Mouse (Mus musculus): ENCODE measurements around the gene Mfsd12. TPM values are rescaled to one million over a fixed set of nuclear protein-coding genes. Genes with fewer than 3 reads are reported as not detected.
A peak's percentile ranks its signal among the peaks of the same experiment; 100 is the strongest.

The Mfsd12 gene
- polyA plus RNA-seq, 1 experiment from 2014 or later: 13.6 TPM

DNA sequence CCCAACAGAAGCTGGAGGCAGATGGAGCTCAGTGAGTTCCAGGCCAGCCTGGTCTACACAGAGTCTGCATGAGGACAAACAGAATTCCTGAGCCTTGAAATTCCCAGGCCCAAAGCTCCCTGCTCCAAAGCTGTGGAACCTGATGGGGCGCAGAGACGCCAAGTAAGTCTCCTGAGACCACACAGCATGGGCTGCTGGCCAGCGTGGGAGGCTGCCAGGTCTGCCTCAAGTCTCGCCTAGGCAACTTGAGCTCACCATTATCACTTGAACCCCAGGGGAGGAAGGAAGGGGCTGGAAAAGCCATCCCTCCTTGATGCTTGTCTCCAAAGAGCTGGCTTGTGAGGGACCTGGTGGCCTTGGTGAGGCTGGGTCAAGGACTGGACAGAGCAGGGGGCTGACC lies 27.3 kb upstream of the Mfsd12 start:
- H3K9ac ChIP-seq: peak overlapping the region; percentile 54
- ATAC-seq (ENCODE audit: low FRiP score, low read depth): 0 out of 2 replicates have a peak, but pooled peaks have one; percentile 1

DNA sequence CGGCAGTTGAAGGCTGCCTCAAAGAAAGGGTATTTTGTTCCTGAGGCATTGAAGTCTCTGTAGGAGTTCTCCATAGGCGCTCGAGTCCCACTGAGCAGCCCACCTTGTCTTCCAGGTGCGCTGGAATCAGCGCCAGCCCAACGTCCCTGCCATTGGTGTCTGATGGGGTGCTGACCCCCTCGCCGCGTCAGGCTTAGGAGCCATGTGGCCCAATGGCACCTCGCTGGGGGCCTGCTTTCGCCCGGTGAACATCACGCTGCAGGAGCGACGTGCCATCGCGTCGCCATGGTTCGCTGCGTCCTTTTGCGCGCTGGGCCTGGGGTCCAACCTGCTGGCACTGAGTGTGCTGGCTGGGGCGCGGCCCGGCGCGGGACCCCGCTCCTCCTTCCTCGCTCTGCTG lies 25.0 kb upstream of the Mfsd12 start:
- H3K9ac ChIP-seq: 0 out of 2 replicates have a peak overlapping the region, but pooled peaks have one; percentile 19
- no peak overlapping the region for H3K27ac ChIP-seq
- H3K4me3 ChIP-seq: peak overlapping the region; percentile 12; the same call in 1 of the 2 replicates
- H3K27me3 ChIP-seq: peaks cover 37% of the 10 kb centered on the region
- H3K4me2 ChIP-seq (replicated peaks): peak overlapping the region; percentile 36
- no peak for ATAC-seq (ENCODE audit: low FRiP score, low read depth)
- H3K36me3 ChIP-seq: peaks cover 11% of the 10 kb centered on the region
- H3K9me3 ChIP-seq: no peaks in the 10 kb centered on the region
- 17% methylated on average over 27 of the region's 29 CpGs for WGBS
- peaks cover 49% of the 10 kb centered on the region for H3K4me1 ChIP-seq

More for the DNA sequence above, 27.3 kb upstream of the Mfsd12 start:
- Histone ChIP-seq H3K4me2 (replicated peaks) (peak overlapping the region; percentile 30; the same call in 1 of the 2 replicates), H3K27ac (peak overlapping the region; percentile 90), H3K9me3 (no peaks in the 10 kb centered on the region), H3K36me3 (peaks cover 33% of the 10 kb centered on the region), H3K4me3 (no peak overlapping the region), H3K4me1 (peaks cover 33% of the 10 kb centered on the region), H3K27me3 (peaks cover 31% of the 10 kb centered on the region)
- 51% methylated on average over 4 of the region's 4 CpGs for WGBS

DNA sequence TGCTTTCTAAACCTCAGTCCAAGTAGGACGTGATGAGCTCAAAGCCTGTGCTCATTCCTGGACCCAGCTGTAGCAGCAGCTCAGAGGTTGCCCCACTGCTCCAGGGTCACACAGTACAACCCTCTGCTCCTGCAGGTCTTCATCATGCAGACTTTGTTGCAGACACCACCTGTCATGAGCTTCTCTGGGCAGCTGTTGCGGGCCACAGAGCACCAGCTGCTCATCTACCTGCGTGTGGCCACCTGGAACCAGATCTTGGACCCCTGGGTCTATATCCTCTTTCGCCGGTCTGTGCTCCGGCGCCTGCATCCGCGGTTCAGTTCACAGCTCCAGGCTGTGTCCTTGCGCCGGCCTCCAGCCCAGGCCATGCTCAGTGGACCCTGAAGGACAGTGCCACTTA lies 23.0 kb upstream of the Mfsd12 start:
- WGBS: 67% methylated on average over 11 of the region's 11 CpGs
- Histone ChIP-seq H3K9ac (no peak overlapping the region), H3K27ac (no peak overlapping the region), H3K9me3 (no peaks in the 10 kb centered on the region), H3K4me3 (no peak overlapping the region), H3K36me3 (no peaks in the 10 kb centered on the region), H3K4me1 (peaks cover 39% of the 10 kb centered on the region), H3K27me3 (peaks cover 54% of the 10 kb centered on the region), H3K4me2 (replicated peaks) (no peak overlapping the region)
- no peak for ATAC-seq (ENCODE audit: low FRiP score, low read depth)

DNA sequence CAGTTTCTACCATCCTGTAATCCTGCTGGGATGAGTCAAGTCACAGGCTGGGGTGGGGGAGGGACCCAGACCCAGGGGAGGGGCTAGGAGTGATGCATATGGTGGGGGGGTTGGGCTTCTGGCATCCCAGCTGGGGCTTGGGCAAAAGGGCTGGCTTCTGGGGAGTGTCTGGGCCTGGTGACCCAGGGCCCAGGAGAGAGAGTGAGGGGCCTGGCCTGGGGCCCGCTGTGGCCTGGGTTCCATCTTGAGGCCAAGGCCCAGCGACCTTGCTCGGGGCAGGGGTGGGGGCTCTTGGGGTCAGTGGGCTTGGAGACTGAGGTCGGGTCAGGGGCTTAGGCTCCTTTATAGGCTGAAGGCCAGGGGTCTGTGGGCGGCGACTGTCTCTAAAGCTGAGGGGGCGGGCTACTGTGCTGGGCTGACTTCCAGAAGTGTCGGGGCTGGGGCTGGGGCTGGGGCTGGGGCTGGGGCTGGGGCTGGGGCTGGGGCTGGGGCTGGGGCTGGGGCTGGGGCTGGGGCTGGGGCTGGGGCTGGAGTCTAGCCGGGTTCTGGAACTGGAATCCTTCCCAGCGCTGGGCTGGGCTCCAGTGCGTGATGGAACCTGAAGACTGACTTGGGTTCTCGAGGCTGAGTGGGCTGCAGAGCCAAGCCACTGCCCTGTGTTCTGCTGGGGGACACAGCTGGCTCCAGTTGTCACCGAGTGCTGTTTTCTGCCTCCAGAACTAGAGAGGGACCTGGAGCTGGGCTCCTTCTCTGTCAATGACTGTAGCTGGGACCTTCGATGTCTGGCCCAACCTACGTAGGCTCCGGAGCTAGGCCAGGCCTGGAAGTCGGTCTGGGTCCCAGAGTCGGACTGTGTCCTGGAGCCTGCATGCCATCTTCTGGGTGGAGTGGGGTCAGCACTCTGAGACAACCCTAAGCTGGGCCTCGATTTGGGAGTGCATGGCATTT lies 21.6 kb upstream of the Mfsd12 start:
- Histone ChIP-seq H3K4me3 (no peak overlapping the region), H3K27me3 (peaks cover 61% of the 10 kb centered on the region), H3K9me3 (no peaks in the 10 kb centered on the region), H3K9ac (peak overlapping the region; percentile 45), H3K27ac (peak overlapping the region; percentile 83), H3K36me3 (no peaks in the 10 kb centered on the region), H3K4me1 (peaks cover 26% of the 10 kb centered on the region), H3K4me2 (replicated peaks) (peak overlapping the region; percentile 36)
- peak; percentile 62 for ATAC-seq (ENCODE audit: low FRiP score, low read depth)
- WGBS: 35% methylated on average over 17 of the region's 19 CpGs

DNA sequence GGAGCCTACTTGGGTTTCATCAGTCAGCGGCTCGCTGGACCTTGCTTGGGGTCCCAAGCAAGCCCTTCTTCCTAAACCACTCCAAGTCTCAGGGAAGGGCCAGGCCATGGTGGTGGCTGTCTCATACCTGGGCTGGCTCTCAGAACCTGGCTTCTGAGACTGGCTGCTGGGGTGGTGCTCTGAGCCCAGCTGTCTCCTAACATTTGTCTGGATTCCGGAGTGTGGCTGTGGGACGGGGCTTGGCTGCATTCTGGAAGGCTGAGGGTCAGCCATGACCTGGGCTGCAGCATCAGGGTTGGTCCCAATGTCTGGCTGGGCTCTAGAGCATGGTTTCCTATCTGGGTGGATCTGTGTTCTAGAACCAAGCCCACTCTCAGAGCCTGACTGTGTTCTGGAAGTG lies 20.7 kb upstream of the Mfsd12 start:
- H3K27me3 ChIP-seq: peaks cover 68% of the 10 kb centered on the region
- peak overlapping the region; percentile 36; the same call in 1 of the 2 replicates for H3K4me2 ChIP-seq (replicated peaks)
- H3K9me3 ChIP-seq: no peaks in the 10 kb centered on the region
- peak overlapping the region; percentile 83 for H3K27ac ChIP-seq
- WGBS: 88% methylated on average over 4 of the region's 4 CpGs
- no peak overlapping the region for H3K4me3 ChIP-seq
- no peak for ATAC-seq (ENCODE audit: low FRiP score, low read depth)
- no peak overlapping the region for H3K9ac ChIP-seq
- peaks cover 26% of the 10 kb centered on the region for H3K4me1 ChIP-seq
- H3K36me3 ChIP-seq: no peaks in the 10 kb centered on the region

DNA sequence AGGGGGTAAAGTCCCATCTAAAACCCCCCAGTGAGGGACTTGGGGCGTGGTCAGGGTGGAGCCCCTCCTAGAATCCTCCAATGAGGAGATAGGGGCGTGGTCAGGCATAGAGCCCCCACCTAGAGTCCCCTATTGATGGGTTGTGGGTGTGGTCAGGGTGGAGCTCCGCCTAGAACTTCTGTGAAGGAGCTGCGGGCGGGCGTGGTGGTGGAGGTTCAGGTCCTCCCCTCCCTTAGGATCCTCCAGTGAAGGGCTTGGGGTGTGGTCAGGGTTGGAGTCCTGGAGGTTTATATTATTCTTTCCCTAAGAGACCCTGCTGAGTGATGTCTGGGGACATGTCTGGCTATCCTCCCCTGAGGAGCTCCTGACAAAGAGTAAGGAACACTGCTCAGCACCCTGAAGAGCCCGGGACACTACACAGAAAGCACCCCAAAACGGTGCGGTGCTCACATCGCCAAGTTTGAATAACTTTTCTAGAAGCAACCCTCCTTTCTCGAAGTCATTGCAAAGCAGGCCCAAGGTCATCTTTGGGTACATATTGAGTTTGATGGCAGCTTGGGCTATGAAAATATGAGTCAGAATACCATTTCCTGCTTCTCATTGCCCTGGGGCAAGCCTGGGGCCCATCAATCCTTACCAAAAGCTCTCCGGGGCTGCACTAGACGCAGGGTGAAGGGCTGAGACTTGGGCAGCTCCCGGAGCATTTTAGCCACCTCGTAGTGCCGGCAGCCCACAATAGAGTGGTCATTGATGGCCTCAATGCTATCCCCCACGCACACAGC lies 16.5 kb upstream of the Mfsd12 start:
- no peak overlapping the region for H3K4me3 ChIP-seq
- no peak for ATAC-seq (ENCODE audit: low FRiP score, low read depth)
- H3K27ac ChIP-seq: no peak overlapping the region
- WGBS: 47% methylated on average over 17 of the region's 17 CpGs
- H3K9me3 ChIP-seq: no peaks in the 10 kb centered on the region
- H3K36me3 ChIP-seq: peaks cover 8% of the 10 kb centered on the region
- no peak overlapping the region for H3K9ac ChIP-seq
- peaks cover 79% of the 10 kb centered on the region for H3K27me3 ChIP-seq
- no peak overlapping the region for H3K4me2 ChIP-seq (replicated peaks)
- H3K4me1 ChIP-seq: peaks cover 18% of the 10 kb centered on the region

DNA sequence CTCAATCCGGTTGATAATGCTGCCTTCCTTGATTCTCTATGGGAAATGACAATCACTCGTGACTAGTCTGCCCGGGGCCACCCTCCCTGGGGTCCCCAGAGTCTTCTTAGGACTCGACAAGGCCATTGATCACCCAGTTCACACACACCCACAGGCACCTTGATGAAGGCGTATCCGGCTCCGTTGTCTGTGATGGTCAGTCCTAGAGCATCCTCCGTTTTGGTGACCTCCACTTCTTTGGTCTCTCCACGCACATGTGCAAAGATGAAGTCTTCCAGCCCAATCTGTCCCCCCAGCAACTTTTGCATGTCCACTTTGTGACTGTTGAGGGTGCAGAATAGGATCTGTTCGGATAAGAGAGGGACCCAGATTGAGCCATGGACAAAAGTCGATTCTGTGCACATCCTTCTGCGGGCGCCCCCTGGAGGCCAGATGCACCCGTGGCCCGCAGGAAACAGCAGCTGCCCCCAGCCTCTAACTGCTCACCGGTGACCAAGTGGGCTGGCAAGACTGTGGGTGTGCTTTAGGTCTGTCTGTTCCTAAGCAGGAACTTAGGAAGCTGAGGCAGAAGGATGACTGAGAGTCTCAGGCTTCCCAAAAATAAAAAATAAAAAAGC lies 15.8 kb upstream of the Mfsd12 start:
- peaks cover 86% of the 10 kb centered on the region for H3K27me3 ChIP-seq
- H3K4me2 ChIP-seq (replicated peaks): no peak overlapping the region
- WGBS: 34% methylated on average over 16 of the region's 16 CpGs
- peaks cover 8% of the 10 kb centered on the region for H3K36me3 ChIP-seq
- no peak overlapping the region for H3K9ac ChIP-seq
- ATAC-seq (ENCODE audit: low FRiP score, low read depth): no peak
- H3K27ac ChIP-seq: no peak overlapping the region
- H3K9me3 ChIP-seq: no peaks in the 10 kb centered on the region
- peaks cover 16% of the 10 kb centered on the region for H3K4me1 ChIP-seq
- H3K4me3 ChIP-seq: no peak overlapping the region

DNA sequence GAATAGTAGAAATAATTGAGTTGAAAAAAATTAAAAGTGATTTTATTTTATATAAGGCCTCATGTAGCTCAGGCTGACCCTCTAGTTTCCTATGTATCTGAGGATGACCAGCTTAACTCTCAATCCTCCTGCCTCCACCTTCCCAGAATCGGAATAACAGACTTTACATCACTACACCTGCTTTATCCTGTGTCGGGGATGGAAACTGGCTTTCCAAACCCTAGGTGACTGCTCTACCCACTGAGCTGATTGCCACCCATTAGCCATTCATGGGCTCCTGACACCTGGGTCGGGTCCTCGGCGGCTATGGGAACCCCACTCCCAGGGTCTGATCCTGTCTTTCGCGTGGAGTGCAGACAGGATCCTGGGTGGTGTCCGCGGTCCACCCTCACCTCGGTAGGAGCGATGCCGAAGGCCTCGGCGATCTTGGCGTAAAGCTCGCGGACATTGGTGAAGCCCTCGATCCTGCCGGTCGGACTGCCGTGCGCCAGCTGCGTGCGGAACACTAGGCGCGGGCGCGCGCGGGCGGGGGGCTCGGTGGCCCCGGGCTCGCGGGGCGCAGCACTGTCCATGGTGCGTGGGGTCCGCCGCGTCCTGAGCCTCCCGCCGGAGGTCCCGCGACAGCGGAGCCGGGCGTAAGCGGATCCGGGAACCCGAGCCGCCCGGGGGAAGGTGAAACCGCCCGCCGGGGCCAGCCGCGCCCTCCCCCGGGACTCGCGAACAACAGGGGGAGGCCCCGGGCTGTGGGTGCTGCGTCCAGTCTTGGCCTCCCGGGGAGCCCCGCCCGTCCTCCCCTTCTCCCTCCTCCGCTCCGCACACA lies 14.4 kb upstream of the Mfsd12 start, which contains the start of gene Gipc3:
TSS of gene Gipc3 (minus strand) at position 581 of the 820 bp plus-strand sequence.
- ATAC-seq (ENCODE audit: low FRiP score, low read depth): no peak
- Histone ChIP-seq H3K27ac (no peak within 1 kb of the TSS), H3K4me2 (replicated peaks) (peak within 1 kb of the TSS; percentile 76), H3K4me1 (peaks cover 27% of the 10 kb centered on the region), H3K9ac (peak within 1 kb of the TSS; percentile 67), H3K4me3 (peak within 1 kb of the TSS; percentile 44), H3K9me3 (no peaks in the 10 kb centered on the region), H3K27me3 (peaks cover 84% of the 10 kb centered on the region), H3K36me3 (peaks cover 16% of the 10 kb centered on the region)
- 4% methylated on average over 60 of the region's 67 CpGs for WGBS

DNA sequence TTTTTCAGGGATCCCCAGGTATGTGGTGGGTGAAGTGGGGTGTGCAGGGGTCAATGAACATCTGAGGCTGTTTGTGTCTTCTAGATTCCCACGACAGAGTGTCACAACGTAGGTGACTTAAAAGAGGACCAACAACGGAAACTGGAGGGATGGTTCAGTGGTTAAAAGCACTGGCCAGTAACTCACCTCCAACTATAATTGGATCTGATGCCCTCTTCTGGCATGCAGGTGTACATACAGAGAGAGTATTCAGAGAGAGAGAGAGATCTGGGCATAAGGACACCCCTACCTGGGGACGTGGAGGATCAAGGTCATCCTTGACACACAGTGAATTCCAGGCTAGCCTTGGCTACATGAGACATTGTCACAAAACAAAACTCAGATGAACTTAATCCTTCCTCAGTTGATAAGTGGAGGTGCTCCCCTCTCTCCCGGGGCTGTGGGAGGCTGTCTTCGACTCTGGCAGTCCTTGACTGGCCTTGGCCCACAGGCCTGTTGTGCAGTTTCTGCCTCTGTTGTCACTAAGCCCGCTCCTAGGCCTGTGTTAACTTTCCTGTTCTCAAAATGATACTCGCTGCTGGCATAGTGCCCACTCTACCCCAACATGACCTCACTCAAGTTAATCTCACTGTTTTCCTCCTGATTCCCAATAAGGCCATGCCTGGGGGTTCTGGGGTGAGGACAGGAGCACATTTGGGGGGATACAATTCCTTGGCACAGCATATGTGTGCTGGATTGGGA lies 12.7 kb upstream of the Mfsd12 start:
- no peak overlapping the region for H3K27ac ChIP-seq
- no peak overlapping the region for H3K4me3 ChIP-seq
- no peak overlapping the region for H3K9ac ChIP-seq
- H3K36me3 ChIP-seq: peaks cover 23% of the 10 kb centered on the region
- H3K4me2 ChIP-seq (replicated peaks): no peak overlapping the region
- 54% methylated on average over 8 of the region's 8 CpGs for WGBS
- ATAC-seq (ENCODE audit: low FRiP score, low read depth): no peak
- H3K9me3 ChIP-seq: no peaks in the 10 kb centered on the region
- peaks cover 40% of the 10 kb centered on the region for H3K4me1 ChIP-seq
- H3K27me3 ChIP-seq: peaks cover 74% of the 10 kb centered on the region

DNA sequence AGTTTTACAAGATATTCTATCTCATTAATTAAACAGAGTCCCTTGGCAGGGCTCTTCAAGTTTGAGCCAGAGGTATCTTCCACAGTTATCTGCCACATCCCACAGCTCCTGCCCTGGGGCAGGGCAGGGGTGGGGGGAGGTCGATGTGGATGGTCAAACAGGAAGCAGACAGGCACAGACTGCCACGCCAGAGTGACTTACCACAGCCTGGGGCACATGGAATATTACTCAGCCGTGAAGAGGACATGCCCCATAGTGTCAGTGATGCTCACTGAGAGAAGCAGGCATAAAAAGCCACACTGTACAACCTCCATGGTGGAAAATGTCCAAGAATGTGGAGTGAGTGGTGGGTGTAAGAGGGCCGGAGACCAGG lies 12.1 kb upstream of the Mfsd12 start:
- Histone ChIP-seq H3K4me3 (no peak overlapping the region), H3K27me3 (peaks cover 71% of the 10 kb centered on the region), H3K27ac (no peak overlapping the region), H3K4me2 (replicated peaks) (no peak overlapping the region), H3K9me3 (no peaks in the 10 kb centered on the region), H3K36me3 (peaks cover 23% of the 10 kb centered on the region), H3K9ac (no peak overlapping the region), H3K4me1 (peaks cover 41% of the 10 kb centered on the region)
- no peak for ATAC-seq (ENCODE audit: low FRiP score, low read depth)
- WGBS: 81% methylated on average over 4 of the region's 4 CpGs
